Mouse (Mus musculus) limb, embryonic 10.5 days (tissue): ENCODE data around the gene Ddx23. TPM values are rescaled to one million over a fixed set of nuclear protein-coding genes. Genes with fewer than 3 reads are reported as not detected.
A peak's percentile ranks its signal among the peaks of the same experiment; 100 is the strongest.

Source experiments
- DNase-seq: peaks from one replicate; pipeline ENCODE4 v3.0.0-alpha.2; 2017; ENCODE audit warnings: low spot score
- H3K27ac ChIP-seq: fragments of 300-500 bp; sonication (generic); 2 replicates; pipeline ENCODE4 v1.5.1; 2016; ENCODE audit warnings: mild to moderate bottlenecking
- H3K27me3 ChIP-seq: fragments of 300-500 bp; sonication (generic); 2 replicates; pipeline ENCODE4 v1.6.1; 2016; ENCODE audit warnings: low read depth, mild to moderate bottlenecking; ENCODE audit not compliant: poor library complexity, severe bottlenecking
- H3K36me3 ChIP-seq: fragments of 300-500 bp; sonication (generic); 2 replicates; pipeline ENCODE4 v1.6.1; 2016; ENCODE audit warnings: mild to moderate bottlenecking, moderate library complexity
- H3K4me1 ChIP-seq: fragments of 300-500 bp; sonication (generic); 2 replicates; pipeline ENCODE4 v1.6.1; 2016
- H3K4me3 ChIP-seq: fragments of 300-500 bp; sonication (generic); 2 replicates; pipeline ENCODE4 v1.5.1; 2016; ENCODE audit warnings: mild to moderate bottlenecking, moderate library complexity
- H3K9me3 ChIP-seq: fragments of 300-500 bp; sonication (generic); replicated peaks from 2 replicates; pipeline ENCODE4 v1.6.1; 2016; ENCODE audit warnings: mild to moderate bottlenecking
- WGBS: fragments of 180-500 bp; shearing (Covaris S2); methylation state at CpG from one replicate; pipeline ENCODE4 v1.1.7; 2016; 5-methylcytosine and 5-hydroxymethylcytosine counted together
- polyA plus RNA-seq: library from polyadenylated mRNA; unstranded; fragments of >200 nt; fragmentation: Nextera tagmentation; extraction: Ambion mirVana; gene quantifications from 2 replicates; pipeline ENCODE4 v1.2.1, GENCODE M21; 2016

Ddx23 gene
- polyA plus RNA-seq, 1 experiment from 2014 or later, result 25.4 TPM

DNA sequence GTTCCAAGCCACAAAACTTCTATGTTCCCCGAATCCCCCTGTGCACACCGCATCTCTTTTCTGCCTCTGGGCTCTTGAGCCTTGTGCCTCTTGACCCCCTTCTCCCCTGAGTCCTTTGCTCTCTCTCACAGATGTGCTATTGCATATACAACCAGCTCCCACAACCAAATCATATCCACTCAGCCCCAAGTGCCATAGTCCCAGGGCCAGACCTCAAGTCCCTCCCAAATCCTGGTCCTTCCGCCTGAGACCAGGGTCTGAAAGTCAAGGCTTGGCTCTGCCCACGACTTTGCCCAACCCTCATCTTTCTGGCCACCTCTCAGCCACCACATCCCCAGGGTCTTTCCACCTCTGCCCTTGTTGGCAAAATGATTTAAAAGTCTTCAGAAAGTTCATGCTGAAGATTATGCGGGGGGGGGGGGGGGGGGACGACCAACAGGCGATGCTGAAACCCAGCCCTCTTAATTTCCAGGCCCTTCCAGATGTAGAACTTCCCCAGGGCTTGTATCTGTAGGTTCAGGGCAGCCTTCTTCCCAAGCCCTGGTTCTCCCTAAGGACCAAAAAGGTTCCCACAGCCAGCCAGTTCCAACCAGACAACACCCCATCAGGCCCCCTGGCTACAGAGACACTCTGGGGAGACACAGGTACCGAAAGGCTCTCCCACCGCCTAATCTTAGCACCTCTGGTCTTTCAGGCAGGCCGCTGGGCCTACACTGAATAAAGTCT lies 54.5 kb downstream of the Ddx23 start:
- peaks cover 53% of the 10 kb centered on the region for H3K4me1 ChIP-seq
- DNase-seq, result peak; percentile 37
- no peaks in the 10 kb centered on the region for H3K9me3 ChIP-seq
- peak overlapping the region; percentile 91 for H3K4me3 ChIP-seq
- H3K36me3 ChIP-seq, result peaks cover 41% of the 10 kb centered on the region
- no peaks in the 10 kb centered on the region for H3K27me3 ChIP-seq
- peak overlapping the region; percentile 98 for H3K27ac ChIP-seq
- 19% methylated on average over 10 of the region's 10 CpGs for WGBS

DNA sequence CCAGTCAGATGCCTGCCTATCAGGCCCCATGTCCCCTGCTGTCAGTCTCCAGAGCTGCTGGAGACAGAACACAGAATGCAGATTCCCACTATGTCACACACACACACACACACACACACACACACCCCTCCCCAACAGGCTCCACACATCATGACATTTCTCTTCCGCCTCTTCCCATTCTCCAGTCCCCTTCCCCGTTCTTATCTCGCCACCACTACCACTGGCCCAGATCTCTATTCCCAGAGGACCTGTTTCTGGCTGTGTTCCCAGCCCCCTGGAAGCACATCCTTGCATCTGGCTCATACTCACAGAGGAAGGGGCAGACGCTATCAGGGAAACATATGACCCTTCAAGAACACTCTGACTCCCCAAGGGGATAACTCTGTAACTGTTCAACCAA lies 55.1 kb downstream of the Ddx23 start:
- Histone ChIP-seq H3K27me3 (no peaks in the 10 kb centered on the region), H3K27ac (peak overlapping the region; percentile 98; the same call in 1 of the 2 replicates), H3K36me3 (peaks cover 47% of the 10 kb centered on the region), H3K4me1 (peaks cover 60% of the 10 kb centered on the region), H3K9me3 (no peaks in the 10 kb centered on the region), H3K4me3 (peak overlapping the region; percentile 91)
- DNase-seq, result no peak
- 36% methylated on average over 4 of the region's 4 CpGs for WGBS

DNA sequence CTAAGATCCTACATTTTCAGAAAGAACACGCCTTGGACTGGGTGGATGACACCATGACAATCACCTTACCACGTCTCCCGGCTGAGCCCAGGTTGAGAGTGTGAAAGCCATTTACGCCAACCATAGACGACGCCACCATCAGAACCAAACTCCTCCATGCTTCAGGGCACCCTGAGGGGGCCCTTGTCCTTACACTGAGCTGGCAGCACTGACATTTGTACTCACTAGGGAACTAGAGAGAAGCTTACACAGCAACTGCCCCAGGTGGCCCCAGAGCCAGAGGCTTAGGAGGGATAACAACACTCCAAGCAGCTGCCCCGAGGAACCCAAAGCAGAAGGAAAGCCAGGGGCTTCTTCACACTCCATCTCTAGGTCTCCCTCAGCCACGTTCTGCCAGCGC lies 56.0 kb downstream of the Ddx23 start:
- H3K9me3 ChIP-seq, result no peaks in the 10 kb centered on the region
- no peak for DNase-seq
- H3K4me1 ChIP-seq, result peaks cover 64% of the 10 kb centered on the region
- WGBS, result 59% methylated on average over 9 of the region's 9 CpGs
- H3K4me3 ChIP-seq, result peak overlapping the region; percentile 91; the same call in 1 of the 2 replicates
- no peaks in the 10 kb centered on the region for H3K27me3 ChIP-seq
- peaks cover 56% of the 10 kb centered on the region for H3K36me3 ChIP-seq
- no peak overlapping the region for H3K27ac ChIP-seq

DNA sequence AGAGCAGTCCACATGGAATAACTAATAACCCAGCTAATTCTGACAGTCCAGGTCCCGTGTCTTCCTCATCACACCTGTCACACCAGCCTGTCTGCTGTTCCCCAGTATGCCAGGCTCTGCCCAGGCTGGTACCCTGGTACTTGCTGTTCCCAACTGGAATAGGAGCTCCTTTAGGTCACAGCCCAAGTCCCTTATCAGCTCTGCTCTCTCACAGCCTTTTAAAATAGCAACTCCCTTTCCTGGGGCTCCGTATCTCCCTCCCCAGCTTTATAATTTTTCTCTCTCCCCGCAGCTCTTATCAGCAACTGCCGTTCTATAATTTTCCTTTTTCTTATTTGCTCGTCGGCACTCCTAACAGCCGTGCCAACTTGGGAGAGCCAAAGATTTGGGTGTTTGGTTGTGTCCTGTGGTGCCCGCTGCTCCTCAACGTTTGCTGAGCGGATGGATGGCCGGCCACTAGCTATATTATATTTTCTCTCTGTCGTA lies 56.6 kb downstream of the Ddx23 start:
- Histone ChIP-seq H3K27me3 (no peaks in the 10 kb centered on the region), H3K9me3 (no peaks in the 10 kb centered on the region), H3K36me3 (peaks cover 62% of the 10 kb centered on the region), H3K27ac (no peak overlapping the region), H3K4me3 (0 out of 2 replicates have a peak overlapping the region, but pooled peaks have one; percentile 2), H3K4me1 (peaks cover 64% of the 10 kb centered on the region)
- no peak for DNase-seq
- WGBS, result 93% methylated on average over 12 of the region's 12 CpGs

DNA sequence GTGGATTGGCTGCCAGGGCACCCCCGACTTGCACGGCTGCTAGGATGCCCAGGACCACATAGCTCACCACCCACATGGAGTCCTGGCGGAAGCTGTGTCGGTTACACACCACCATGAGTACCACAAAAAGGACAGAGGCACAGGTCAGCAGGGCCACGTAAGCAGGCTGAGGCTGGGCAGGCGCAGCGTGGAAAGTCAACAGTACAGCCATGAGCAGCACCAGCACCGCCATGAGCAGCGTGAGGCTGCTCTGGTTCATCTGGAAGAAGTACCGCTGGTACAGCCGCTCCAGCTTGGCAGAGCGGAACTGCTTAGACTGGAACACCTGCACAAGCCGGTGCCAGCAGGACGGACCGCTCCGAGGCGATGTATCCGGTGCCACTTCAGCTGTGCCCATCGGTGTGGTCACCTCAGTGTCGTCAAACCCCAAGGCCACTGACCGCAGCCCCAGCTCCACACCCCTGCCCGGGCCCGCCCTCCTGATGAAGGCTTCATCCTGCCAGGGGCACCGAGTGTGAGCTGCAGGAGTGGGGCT lies 58.6 kb downstream of the Ddx23 start:
- Histone ChIP-seq H3K9me3 (no peaks in the 10 kb centered on the region), H3K27ac (no peak overlapping the region), H3K36me3 (peaks cover 80% of the 10 kb centered on the region), H3K27me3 (no peaks in the 10 kb centered on the region), H3K4me1 (peaks cover 52% of the 10 kb centered on the region), H3K4me3 (no peak overlapping the region)
- no peak for DNase-seq
- WGBS, result 95% methylated on average over 24 of the region's 24 CpGs

GRCm38 (mm10) chr15:98602921-98603458 lies 59.7 kb downstream of the Ddx23 start:
- no peak for DNase-seq
- no peaks in the 10 kb centered on the region for H3K27me3 ChIP-seq
- 0 out of 2 replicates have a peak overlapping the region, but pooled peaks have one; percentile 4 for H3K27ac ChIP-seq
- no peaks in the 10 kb centered on the region for H3K9me3 ChIP-seq
- peaks cover 44% of the 10 kb centered on the region for H3K4me1 ChIP-seq
- WGBS, result 60% methylated on average over 4 of the region's 4 CpGs
- H3K4me3 ChIP-seq, result no peak overlapping the region
- peaks cover 91% of the 10 kb centered on the region for H3K36me3 ChIP-seq

DNA sequence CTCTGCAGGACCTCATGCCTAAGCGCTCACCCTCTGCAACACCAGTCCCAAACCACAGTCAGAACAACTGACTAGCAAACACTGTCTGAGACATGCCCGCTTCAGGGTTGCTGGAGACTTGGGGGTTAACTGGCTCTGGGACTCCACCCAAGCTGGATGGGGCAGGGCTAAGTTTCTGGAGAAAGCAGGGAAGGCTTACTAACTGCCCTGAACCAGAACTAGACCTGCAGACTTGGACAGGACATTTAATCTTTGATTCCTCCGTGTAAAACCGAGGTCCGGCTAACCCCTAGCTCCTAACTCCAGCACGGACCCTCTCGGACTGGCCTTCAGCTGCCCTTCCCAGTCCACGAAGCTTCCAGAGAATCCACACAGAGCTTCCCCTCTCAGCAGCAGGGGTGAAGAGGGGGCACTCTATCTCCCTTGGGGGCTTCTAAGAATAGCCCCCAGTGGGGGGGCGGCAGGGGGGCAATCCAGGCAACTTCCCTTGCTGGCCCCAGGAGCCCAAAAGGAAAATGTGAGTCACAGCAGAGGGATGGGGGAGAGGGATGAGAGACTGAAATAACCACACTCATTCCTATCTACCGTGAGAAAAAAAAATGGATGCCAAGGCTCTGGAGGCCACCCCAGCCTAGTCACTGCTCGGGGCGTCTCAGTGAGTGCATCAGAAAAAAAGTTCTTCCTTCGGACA lies 60.4 kb downstream of the Ddx23 start:
- 72% methylated on average over 13 of the region's 13 CpGs for WGBS
- H3K4me3 ChIP-seq, result 0 out of 2 replicates have a peak overlapping the region, but pooled peaks have one; percentile 22
- no peaks in the 10 kb centered on the region for H3K27me3 ChIP-seq
- no peak for DNase-seq
- H3K4me1 ChIP-seq, result peaks cover 38% of the 10 kb centered on the region
- 0 out of 2 replicates have a peak overlapping the region, but pooled peaks have one; percentile 4 for H3K27ac ChIP-seq
- H3K9me3 ChIP-seq, result no peaks in the 10 kb centered on the region
- peaks cover 97% of the 10 kb centered on the region for H3K36me3 ChIP-seq

- H3K4me3 ChIP-seq, result no peak overlapping the region
- H3K4me1 ChIP-seq, result peaks cover 32% of the 10 kb centered on the region
- H3K27me3 ChIP-seq, result no peaks in the 10 kb centered on the region
- peaks cover 100% of the 10 kb centered on the region for H3K36me3 ChIP-seq
- 85% methylated on average over 7 of the region's 7 CpGs for whole genome bisulfite sequencing
- H3K27ac ChIP-seq, result no peak overlapping the region
- no peak for DNase-seq
- H3K9me3 ChIP-seq, result no peaks in the 10 kb centered on the region
Observed at GRCm38 (mm10) chr15:98601832-98602190, 60.9 kb downstream of the Ddx23 start.

DNA sequence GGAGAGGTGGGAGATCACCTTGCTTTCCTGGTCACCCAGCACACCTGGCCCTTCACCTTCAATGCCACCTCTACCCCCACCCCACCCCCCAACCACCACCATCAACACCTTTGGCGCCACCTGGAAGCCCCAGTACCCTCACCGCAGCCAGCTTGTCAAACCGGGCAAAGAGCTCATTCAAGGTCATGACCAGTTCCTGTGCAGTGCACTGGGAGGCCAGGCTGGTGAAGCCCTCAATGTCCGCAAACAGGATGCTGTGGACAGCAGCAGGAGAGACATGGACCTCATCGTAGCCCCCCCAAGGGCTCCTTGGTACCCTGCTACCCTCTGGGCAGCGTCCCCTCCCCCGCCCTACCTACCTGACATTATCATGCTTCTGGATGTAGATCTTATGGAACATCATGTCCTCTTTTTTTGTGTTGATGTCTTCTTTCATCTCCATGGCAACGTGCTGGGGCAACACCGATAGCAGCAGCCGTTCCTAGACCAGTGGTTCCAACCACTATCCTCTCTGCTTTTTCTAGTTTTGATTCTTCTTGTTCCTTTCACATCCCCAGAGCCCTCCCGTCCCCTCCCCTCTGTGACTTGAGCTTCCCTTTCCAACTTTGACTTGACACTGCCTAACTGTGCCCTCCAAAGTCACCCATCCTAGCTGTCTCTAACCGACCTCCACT lies 62.5 kb downstream of the Ddx23 start:
- Histone ChIP-seq H3K9me3 (no peaks in the 10 kb centered on the region), H3K27ac (no peak overlapping the region), H3K27me3 (no peaks in the 10 kb centered on the region), H3K36me3 (peaks cover 100% of the 10 kb centered on the region), H3K4me1 (peaks cover 25% of the 10 kb centered on the region), H3K4me3 (no peak overlapping the region)
- DNase-seq, result no peak
- WGBS, result 87% methylated on average over 12 of the region's 12 CpGs

GRCm38 (mm10) chr15:98596609-98597008 lies 66.1 kb downstream of the Ddx23 start:
- H3K36me3 ChIP-seq, result peaks cover 100% of the 10 kb centered on the region

More at GRCm38 (mm10) chr15:98596609-98597008, 66.1 kb downstream of the Ddx23 start:
- Histone ChIP-seq H3K27me3 (no peaks in the 10 kb centered on the region), H3K4me1 (no peaks in the 10 kb centered on the region), H3K4me3 (no peak overlapping the region), H3K27ac (no peak overlapping the region), H3K9me3 (no peaks in the 10 kb centered on the region)
- no peak for DNase-seq
- WGBS, result 95% methylated on average over 14 of the region's 14 CpGs
